Mouse (Mus musculus): ENCODE results near the gene Chpf2.

- TF ChIP-seq POLR2A (IDR thresholded peaks at IDR 0.05; ENCODE audit: low read depth, low read length) (no peak), CTCF (IDR thresholded peaks at IDR 0.05; ENCODE audit: extremely low read depth, insufficient read length, insufficient replicate concordance, low read depth, low read length) (no peak)
Observed at GRCm38 (mm10) chr5:24623041-24623985, 36.8 kb downstream of the Chpf2 start.
